Mouse (Mus musculus): ENCODE data around the gene Tnip1.
"Not testable (repeated sequence)": the region's sequence is repeated elsewhere in the genome, so short reads cannot be mapped to it uniquely, and the experiment has no call there.

Gene Tnip1

GRCm38 (mm10) chr11:54909273-54909672 lies 53.4 kb downstream of the Tnip1 start:
- DNase-seq (ENCODE audit: low spot score): no peak

- no peak for DNase-seq (ENCODE audit: low spot score)
Observed at GRCm38 (mm10) chr11:54907259-54907658, 55.5 kb downstream of the Tnip1 start.

GRCm38 (mm10) chr11:54906466-54906865 lies 56.3 kb downstream of the Tnip1 start:
- DNase-seq (ENCODE audit: low spot score): no peak

GRCm38 (mm10) chr11:54905931-54906330 lies 56.8 kb downstream of the Tnip1 start:
- no peak for DNase-seq (ENCODE audit: low spot score)

GRCm38 (mm10) chr11:54905086-54905485 lies 57.6 kb downstream of the Tnip1 start:
- DNase-seq (ENCODE audit: low spot score): no peak

- no peak for DNase-seq (ENCODE audit: low spot score)
Observed at GRCm38 (mm10) chr11:54903940-54904706, 58.6 kb downstream of the Tnip1 start.

- no peak for DNase-seq (ENCODE audit: low spot score)
Observed at GRCm38 (mm10) chr11:54903339-54903738, 59.4 kb downstream of the Tnip1 start.

GRCm38 (mm10) chr11:54902333-54903323 lies 60.1 kb downstream of the Tnip1 start, which contains the start of gene Gpx3:
Gpx3 (plus strand) TSS chr11:54902453.
- peak; percentile 64 for DNase-seq (ENCODE audit: low spot score)

- DNase-seq (ENCODE audit: low spot score): no peak
Observed at GRCm38 (mm10) chr11:54899657-54900056, 63.1 kb downstream of the Tnip1 start.

- no peak for DNase-seq (ENCODE audit: low spot score)
Observed at GRCm38 (mm10) chr11:54897470-54897869, 65.2 kb downstream of the Tnip1 start.

- not testable (repeated sequence) for DNase-seq (ENCODE audit: low spot score)
Observed at GRCm38 (mm10) chr11:54896646-54897045, 66.1 kb downstream of the Tnip1 start.

GRCm38 (mm10) chr11:54894589-54894988 lies 68.1 kb downstream of the Tnip1 start:
- DNase-seq (ENCODE audit: low spot score): no peak

- DNase-seq (ENCODE audit: low spot score): no peak
Observed at GRCm38 (mm10) chr11:54892091-54892490, 70.6 kb downstream of the Tnip1 start.

GRCm38 (mm10) chr11:54891341-54891740 lies 71.4 kb downstream of the Tnip1 start:
- DNase-seq (ENCODE audit: low spot score): no peak

- DNase-seq (ENCODE audit: low spot score): no peak
Observed at GRCm38 (mm10) chr11:54887927-54888326, 74.8 kb downstream of the Tnip1 start.

GRCm38 (mm10) chr11:54885406-54885805 lies 77.3 kb downstream of the Tnip1 start:
- no peak for DNase-seq (ENCODE audit: low spot score)

- DNase-seq (ENCODE audit: low spot score): peak; percentile 63
Observed at GRCm38 (mm10) chr11:54884937-54885336, 77.8 kb downstream of the Tnip1 start.

GRCm38 (mm10) chr11:54884197-54884828 lies 78.4 kb downstream of the Tnip1 start:
- DNase-seq (ENCODE audit: low spot score): no peak

- DNase-seq (ENCODE audit: low spot score): peak; percentile 57
Observed at GRCm38 (mm10) chr11:54882671-54883070, 80.0 kb downstream of the Tnip1 start.

GRCm38 (mm10) chr11:54881051-54881474 lies 81.7 kb downstream of the Tnip1 start:
- no peak for DNase-seq (ENCODE audit: low spot score)

- DNase-seq (ENCODE audit: low spot score): no peak
Observed at GRCm38 (mm10) chr11:54879922-54880321, 82.8 kb downstream of the Tnip1 start.

GRCm38 (mm10) chr11:54879434-54879833 lies 83.3 kb downstream of the Tnip1 start:
- no peak for DNase-seq (ENCODE audit: low spot score)

All from testis, postnatal 10 days (tissue).